Mouse (Mus musculus) natural killer cell, adult 2 months (primary cell): ENCODE results near the gene Nptxr.

Experiments
- DNase-seq, 2 experiments: peaks; one replicate each; pipeline ENCODE4 v3.0.0; 2022; ENCODE audit warnings: low spot score in 2 of 2

Gene Nptxr

GRCm38 (mm10) chr15:79752742-79753419, 51.7 kb downstream of the Nptxr start:
- DNase-seq = peak; percentile 81 to 82

DNA sequence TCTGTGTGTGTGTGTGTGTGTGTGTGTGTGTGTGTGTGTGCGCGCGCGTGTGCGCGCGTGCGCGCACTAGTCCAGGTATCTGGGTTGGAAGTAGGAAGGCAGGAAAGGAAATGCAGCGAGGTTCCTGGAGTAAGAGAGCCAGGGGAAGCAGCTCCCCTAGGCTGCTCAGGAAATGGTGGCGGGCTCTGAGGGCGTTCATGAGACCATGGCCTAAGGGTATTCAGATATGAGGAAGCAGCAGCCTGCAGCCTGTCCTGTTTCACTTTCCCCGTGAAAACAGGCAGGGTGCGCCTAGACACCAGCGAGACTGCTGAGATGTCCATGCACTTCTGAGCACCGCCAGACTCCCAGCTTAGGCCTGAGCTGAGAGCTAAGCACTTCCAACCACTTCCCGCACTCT, 52.8 kb downstream of the Nptxr start:
- DNase-seq = peak in 1 of 2 experiments; percentile 34

GRCm38 (mm10) chr15:79750266-79750665, 54.3 kb downstream of the Nptxr start:
- no peak for DNase-seq

DNA sequence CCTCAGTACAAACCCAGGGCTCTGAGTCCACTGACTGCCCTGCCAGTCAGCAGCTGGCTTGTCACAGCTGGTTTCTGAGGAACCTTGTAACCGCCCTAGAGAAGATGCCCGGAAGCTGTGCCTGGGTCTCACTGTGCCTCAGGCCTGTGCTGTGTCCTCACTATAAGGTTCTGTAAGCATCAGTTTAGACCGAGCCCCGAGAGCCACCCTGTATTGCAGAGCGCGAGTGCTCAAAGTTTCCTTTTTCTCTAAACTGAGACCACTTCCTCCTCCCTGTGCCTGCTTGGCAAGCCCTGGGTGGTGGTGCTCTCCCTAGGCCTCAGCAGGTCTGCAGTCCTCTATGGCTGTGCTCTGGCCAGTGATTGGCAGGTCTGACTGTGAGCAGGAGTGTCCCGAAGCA, 55.4 kb downstream of the Nptxr start:
- DNase-seq = no peak

DNA sequence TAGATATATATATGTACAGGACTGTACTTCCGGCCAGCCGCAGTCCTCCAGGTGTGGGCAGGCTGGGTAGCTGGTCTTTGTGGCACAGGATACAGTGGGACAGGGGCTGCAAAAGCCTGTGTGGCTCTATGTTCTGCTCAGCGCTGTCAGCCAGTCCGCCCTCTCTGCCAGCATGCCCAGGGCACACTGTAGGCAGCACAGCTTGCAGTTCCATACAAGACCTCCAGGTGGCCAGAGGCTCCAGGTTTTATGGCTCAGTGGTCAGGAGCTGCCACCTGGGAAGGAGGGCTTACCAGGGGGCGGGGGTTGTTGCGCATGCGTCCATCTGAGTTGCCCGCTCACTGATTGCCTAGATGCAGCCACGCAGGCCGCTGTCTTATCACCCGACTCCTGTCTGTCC, 56.6 kb downstream of the Nptxr start:
- DNase-seq = peak in 1 of 2 experiments; percentile 48

DNA sequence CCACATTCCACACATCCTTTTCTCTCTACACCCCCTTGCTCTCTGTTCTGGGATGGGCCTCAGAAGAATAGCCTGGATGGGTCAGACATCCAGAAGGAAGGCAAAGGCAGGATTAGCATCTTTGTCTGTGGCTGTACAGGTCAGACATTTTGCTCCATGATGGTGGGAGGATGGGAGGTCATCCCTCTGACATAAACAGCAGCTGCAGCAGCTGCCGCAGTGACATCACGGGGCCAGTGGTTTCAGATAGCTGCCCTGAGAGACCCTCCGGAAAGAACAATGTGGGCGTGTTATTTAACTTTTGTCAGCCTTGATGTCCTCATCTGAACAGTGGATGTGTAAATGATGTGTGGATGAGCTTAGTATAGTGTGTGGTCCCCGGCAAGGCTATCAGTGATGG, 58.7 kb downstream of the Nptxr start:
- DNase-seq = no peak

DNA sequence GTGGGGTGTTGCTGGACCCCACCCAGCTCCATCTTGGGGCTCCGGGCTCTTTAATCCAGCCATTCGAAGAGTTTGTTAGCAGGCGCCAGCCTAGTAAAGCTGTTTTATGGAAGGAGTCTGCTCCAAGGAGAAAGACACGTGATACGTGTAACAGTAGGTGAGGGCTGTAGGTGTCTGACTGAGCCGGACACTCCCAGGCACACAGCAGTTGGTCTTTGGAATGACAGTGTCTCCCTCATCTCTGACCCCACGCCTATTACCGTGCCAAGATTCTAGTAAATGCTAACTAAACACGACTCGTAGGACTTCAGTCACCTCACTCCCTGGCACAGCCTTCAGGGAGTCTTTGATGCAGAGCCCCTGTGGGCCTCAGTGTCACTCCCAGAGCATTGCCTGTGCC, 59.3 kb downstream of the Nptxr start:
- no peak for DNase-seq

DNA sequence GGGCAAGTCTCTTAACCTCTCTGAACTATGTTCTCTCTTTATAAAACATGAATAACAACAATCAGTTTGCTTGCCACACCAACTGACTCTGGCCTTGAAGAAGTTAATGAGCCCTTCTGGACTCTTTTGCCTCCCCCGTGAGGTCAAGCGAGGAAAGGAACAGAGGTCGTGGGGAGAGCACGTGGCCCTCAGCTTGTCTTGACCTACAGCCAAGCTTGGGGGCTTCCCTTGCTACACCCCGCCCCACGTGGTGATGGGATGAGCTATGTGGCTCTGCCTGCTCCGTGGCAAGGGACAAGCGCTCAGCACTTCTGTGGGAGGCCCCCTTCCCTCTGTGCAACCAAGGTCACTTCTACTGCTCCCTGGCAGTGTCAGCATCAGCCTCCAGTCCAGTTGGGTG, 59.8 kb downstream of the Nptxr start:
- DNase-seq = no peak

DNA sequence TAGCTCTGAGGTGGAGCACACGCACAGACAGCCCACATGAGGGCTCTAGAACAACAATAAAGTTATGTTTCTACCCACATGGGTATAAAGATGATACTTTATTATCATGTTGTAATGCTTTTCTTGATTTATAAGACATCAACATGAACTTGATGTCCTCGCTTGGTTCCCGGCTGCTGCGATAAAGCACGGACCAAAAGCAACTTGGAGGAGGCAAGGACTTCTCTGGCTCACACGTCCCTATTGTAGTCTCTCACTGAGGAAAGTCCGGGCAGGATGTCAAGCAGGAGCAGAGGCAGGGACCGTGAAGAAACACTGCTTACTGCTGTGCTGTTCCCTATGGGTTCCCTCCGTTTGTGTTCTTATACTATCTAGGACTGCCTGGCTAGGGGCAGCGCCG, 60.6 kb downstream of the Nptxr start:
- no peak for DNase-seq

DNA sequence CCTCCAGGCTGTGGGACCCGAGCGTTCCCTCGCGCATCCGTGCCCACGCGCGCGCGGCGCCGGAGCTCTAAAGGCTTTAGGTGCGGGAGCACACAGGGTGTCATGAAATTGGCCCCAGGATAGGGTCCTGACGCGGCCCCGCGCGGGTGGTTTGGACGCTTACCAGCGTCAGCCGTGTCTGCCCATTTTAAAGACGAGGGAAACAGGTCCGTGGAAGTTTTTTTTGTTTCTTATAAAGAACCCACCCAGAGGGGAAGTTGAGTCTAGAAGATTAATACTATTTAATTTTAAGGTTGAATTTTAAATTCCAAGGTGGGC, 61.9 kb downstream of the Nptxr start:
- no peak for DNase-seq

- DNase-seq = peak; percentile 95 to 96
Measured at GRCm38 (mm10) chr15:79741921-79742705, 62.5 kb downstream of the Nptxr start, which contains the start of gene Sun2. Sun2 (minus strand) TSS chr15:79742536.

- peak; percentile 65 to 68 for DNase-seq
Measured at GRCm38 (mm10) chr15:79741173-79741858, 63.2 kb downstream of the Nptxr start.

GRCm38 (mm10) chr15:79740739-79741138, 63.8 kb downstream of the Nptxr start:
- DNase-seq = peak in 1 of 2 experiments; percentile 29
